Mouse (Mus musculus) stomach, postnatal 0 days (tissue): ENCODE results near the gene Egfl7.

ENCODE experiments used
- CTCF ChIP-seq: IDR thresholded peaks from 2 replicates; pipeline ENCODE4 v1.5.1; 2016; ENCODE audit warnings: antibody characterized with exemption, low read depth, mild to moderate bottlenecking, moderate library complexity
- EP300 ChIP-seq: optimal IDR thresholded peaks from 2 replicates; pipeline ENCODE3; 2016; ENCODE audit warnings: antibody characterized with exemption

DNA sequence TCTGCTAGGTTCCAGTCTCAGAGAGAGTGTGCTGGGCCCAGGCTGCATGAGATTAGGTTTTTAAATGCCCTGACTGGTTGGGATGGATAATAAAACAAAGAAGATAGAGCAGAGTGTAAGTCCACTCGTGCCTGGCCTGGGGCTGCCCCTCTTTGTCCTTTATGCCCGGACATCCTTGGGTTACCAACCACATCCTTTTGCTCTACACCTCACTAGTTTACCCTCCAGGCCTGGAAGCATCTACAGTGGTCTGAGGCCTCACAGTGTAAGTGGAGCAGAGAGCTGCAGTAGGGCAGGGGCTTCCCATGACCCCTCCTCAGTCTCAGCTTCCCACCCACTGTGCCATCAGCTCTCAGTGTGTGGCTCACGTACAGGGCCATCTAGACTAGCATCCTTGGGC, 45.7 kb upstream of the Egfl7 start:
- no peak for TF ChIP-seq CTCF
- no peak for TF ChIP-seq EP300
